Mouse (Mus musculus) cerebellum, postnatal 14 days (tissue): ENCODE data around the gene Mdm4.
"Not testable (repeated sequence)": the region's sequence is repeated elsewhere in the genome, so short reads cannot be mapped to it uniquely, and the experiment has no call there.

ENCODE experiments used
- DNase-seq, 2 experiments: peaks; one replicate each; pipeline ENCODE4 v3.0.0; 2021; ENCODE audit warnings: mixed read lengths in 2 of 2

Mdm4 gene

DNA sequence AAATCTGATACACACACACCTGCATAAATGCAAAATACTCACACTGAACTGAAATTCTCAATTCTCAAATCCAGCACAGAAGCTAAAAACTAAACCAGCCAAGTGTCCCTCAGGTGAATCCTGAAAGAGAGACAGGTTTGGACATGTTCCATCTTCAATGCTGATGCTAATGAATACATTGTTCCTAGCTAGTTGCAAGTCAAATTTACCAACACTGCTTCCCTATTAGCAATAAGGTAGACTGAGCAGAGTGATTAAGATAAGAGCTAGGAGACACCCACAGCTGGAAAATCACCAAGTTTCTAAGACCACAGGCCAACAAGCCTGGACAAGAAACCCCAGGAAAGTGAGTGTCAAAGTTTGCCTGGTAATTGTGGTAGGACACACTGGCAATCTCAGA, 11.0 kb downstream of the Mdm4 start:
- DNase-seq, result no peak

DNA sequence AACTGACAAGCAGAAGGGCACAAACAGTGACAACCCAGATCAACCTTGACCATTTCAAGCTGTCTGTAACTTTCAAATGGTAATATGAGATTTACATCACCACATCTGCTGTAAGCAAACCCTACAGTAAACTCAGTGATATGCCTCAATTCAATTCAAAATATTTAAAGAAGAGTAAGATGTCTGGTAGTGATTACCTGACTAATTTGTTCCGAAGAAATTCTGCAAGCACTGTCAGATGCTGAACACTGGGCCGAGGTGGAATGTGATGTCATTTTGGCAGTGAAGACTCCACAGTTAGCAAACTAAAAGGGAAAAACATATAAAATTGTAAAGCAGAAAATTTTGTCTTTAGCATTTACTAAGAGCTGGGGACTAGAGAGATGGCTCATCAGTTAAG, 11.8 kb downstream of the Mdm4 start:
- DNase-seq, result no peak

- no peak for DNase-seq
These were observed 13.5 kb downstream of the Mdm4 start for GRCm38 (mm10) chr1:133016775-133017428.

GRCm38 (mm10) chr1:133014196-133014595, 16.2 kb downstream of the Mdm4 start:
- DNase-seq, result no peak

DNA sequence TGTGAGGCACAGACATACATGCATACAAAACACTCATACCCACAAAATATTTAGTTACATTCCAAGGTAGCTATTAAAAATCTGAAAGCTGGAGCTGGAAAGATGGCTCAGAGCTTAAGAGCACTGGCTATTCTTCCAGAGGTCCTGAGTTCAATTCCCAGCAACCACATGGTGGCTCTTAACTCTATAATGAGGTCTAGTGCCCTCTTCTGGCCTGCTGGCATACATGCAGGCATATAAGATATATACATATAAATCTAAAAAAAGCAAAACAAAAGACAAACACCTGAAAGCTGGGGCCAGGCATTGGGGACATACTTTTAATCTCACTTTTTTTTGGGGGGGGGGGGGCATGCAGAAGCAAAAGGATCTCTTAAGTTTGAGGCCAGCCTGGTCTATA, 17.0 kb downstream of the Mdm4 start:
- no peak for DNase-seq

- no peak for DNase-seq
These were observed 18.2 kb downstream of the Mdm4 start for GRCm38 (mm10) chr1:133011955-133012841.

- DNase-seq, result no peak
These were observed 23.8 kb downstream of the Mdm4 start for GRCm38 (mm10) chr1:133006571-133006970.

DNA sequence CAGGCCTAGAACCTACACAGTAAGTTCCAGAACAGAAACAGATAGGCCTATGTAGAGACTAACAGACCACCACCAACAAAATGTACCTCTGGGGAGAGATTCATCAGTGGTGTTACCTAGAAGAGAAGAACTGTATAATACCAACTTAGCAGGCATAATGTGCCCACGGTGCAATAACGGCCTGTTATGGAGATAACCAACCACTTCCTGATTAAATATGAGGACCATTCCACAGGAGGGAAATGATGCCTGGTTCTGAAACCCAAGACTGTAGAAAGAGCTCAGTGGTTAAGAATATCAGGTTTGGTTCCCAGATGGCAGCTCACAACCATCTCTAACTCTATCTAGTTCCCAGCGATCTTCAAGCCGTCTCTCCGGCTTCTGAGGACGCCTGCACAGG, 30.0 kb downstream of the Mdm4 start:
- DNase-seq, result no peak

GRCm38 (mm10) chr1:132991580-132991979, 38.8 kb downstream of the Mdm4 start:
- DNase-seq, result no peak

DNA sequence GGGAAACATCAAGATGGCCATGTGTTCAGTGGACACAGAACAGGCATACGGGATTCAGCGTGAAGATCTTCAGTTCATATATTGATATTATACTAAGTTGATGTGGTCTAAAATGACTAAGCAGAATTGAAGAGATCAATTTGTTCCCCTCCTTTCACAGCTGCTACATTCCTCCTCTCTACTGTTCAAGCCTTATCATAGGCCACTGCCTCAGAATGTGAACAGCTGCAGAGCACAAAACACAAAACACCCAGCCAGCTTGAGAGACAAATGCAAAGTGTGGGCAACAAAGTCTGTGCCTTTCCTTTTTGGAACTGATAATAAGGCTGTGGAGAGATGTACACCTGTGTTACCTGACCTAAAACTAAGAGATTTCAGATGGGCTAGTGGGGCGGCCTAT, 39.6 kb downstream of the Mdm4 start:
- no peak for DNase-seq

DNA sequence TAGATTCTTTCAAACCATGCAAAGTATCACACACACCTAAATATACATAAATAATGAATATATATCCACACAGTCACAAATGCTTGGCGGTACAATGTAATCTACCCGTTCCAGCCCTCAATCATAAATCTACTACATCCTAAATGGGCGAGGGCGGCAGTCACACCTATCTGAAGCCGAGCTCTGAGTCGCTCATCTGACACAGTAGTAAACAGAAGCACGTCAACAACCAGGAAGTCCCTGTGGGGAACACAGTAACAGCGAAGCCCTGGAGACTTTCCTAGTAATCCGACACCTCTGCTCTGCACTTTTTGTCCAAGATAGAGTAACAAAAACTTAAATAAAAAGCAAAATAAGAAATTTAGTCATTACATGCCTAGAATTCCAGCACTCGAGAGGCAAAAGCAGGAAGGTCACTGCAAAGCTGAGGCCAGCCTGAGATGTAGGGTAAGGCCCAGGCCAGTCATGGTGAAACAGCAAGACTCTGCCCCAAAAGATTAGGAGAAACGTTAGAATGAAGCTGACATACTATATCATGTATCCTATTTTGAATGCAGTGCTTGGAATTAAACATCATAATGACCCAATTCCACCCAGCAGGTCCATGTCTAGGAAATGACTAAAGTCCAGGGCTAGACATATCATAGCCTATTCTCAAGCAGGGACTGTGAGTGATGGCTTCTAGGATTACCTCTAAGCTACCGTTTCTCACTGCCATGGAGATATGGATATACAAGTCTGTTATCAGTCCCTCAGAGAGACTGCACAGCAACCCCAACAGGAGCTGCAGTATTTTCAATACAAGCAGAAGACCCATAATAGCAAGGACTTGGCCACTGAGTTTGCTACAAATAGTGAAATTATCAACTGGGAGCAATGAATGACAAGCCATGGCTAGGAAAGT, 41.6 kb downstream of the Mdm4 start:
- DNase-seq, result not testable (repeated sequence)

- peak; percentile 89 to 91 for DNase-seq
These were observed 47.6 kb downstream of the Mdm4 start for GRCm38 (mm10) chr1:132982728-132983127.

DNA sequence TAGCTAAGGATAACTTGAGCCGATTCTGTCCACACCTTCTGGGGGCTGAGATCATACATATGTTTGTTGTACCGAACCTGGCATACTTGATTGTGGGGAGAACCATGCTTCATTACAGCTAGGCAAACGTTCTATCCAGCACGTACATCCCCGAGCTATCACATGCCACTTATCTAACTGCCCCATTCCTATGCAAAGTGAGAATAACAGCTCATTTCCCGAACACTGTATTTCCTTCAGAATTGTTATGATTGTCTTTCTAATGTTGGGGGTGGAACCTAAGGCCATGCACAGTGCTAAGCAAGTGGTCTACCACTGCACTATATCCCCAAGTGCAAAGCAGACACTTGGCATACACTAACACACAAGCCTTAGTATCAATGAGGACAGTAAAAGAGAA, 49.1 kb downstream of the Mdm4 start:
- no peak for DNase-seq

DNA sequence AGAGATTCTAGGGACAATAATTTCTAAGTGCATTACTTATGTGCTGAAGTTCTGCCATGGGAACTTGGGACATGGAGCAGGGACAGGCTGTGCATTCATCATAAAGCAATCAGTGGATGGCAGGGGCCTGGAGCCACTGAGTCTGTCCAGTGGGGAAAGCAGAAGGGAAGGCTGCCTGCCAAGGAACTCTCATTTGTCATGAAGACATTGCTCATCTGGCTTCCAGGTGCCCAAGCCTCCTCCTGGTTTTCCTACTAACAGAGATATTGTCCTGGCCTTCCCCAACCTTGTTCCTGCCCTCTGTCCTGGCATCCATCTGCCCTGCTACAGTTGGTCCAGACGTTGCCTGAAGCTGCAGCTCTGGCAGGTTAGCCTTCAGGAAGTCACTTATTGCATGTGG, 53.0 kb downstream of the Mdm4 start:
- no peak for DNase-seq

GRCm38 (mm10) chr1:132968659-132969058, 61.7 kb downstream of the Mdm4 start:
- DNase-seq, result peak; percentile 76 to 86

GRCm38 (mm10) chr1:132964691-132965090, 65.7 kb downstream of the Mdm4 start:
- no peak for DNase-seq

GRCm38 (mm10) chr1:132964106-132964505, 66.3 kb downstream of the Mdm4 start:
- DNase-seq, result no peak

- DNase-seq, result no peak
These were observed 68.6 kb downstream of the Mdm4 start for GRCm38 (mm10) chr1:132961751-132962150.

DNA sequence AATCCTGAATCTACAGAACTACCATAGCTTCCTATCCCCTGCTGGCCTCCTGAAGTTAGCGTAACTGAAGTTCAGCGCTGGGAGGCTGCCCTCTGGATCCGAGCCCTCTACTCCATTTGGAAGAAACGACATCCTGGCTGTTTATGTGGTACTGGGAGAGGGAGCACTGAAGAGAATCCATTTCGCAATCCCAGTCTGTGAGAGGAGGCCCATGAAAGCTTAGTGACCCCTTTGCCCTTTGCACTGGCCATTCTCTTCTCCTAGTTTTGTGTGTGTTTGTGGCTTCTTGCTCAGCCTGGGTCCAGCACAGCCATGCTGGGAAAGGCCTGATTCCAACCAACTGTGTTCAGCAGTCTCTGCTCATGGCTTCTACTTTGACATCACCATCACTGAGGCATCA, 73.6 kb downstream of the Mdm4 start:
- DNase-seq, result no peak

- no peak for DNase-seq
These were observed 82.5 kb downstream of the Mdm4 start for GRCm38 (mm10) chr1:132947811-132948210.

DNA sequence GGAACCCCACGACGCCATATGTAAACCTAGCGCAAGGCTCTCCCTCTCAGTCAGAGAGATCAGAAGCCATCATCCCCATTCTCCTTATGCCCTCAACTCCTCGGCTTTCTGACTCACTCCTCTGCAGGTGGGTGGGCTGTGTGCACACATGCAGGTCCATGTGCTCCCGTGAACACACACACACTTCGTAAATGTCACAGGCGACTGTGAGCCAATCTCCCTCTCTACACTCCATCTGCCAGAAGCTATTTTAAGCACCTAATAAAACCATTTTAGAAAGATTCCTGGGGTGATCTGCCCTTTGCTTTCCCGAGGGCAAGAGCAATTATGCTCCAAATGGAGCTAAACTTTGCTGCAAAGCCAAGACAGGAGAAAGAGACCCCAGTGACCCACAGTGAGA, 84.5 kb downstream of the Mdm4 start:
- DNase-seq, result peak; percentile 65 to 68

GRCm38 (mm10) chr1:132938975-132939374, 91.4 kb downstream of the Mdm4 start:
- peak; percentile 90 to 95 for DNase-seq
